Mouse (Mus musculus) CH12.LX (cell line): Measurements from ENCODE around the gene Pmvk.

ENCODE experiments used
- BHLHE40 ChIP-seq: IDR thresholded peaks from 2 replicates; pipeline ENCODE4 v1.6.1; 2011; ENCODE audit warnings: mild to moderate bottlenecking, low read depth, low read length, improper control_type of control experiment
- CTCF ChIP-seq, 2 experiments: IDR thresholded peaks in 1 of 2; conservative IDR thresholded peaks in 1 of 2; 2 replicates each; pipeline ENCODE4 v1.5.1; 2011 to 2012; ENCODE audit warnings: low read depth in 2 of 2, low read length in 2 of 2, improper control_type of control experiment in 1 of 2, inconsistent platforms in 1 of 2, mild to moderate bottlenecking in 1 of 2, moderate library complexity in 1 of 2
- EP300 ChIP-seq: IDR thresholded peaks from 2 replicates; pipeline ENCODE4 v1.6.1; 2011; ENCODE audit warnings: low read length, improper control_type of control experiment
- HCFC1 ChIP-seq: IDR thresholded peaks from 2 replicates; pipeline ENCODE4 v1.6.1; 2012; ENCODE audit warnings: low read depth, mild to moderate bottlenecking, inconsistent platforms, low read length, improper control_type of control experiment
- IRF4 ChIP-seq: IDR thresholded peaks from 2 replicates; pipeline ENCODE4 v1.6.1; 2014; ENCODE audit warnings: low read depth, mild to moderate bottlenecking, inconsistent platforms, low read length, improper control_type of control experiment
- POLR2AphosphoS2 ChIP-seq: IDR thresholded peaks from 2 replicates; pipeline ENCODE4 v1.6.1; 2011; ENCODE audit warnings: low read depth, low read length, improper control_type of control experiment
- ZKSCAN1 ChIP-seq: IDR thresholded peaks from 2 replicates; pipeline ENCODE4 v1.6.1; 2012; ENCODE audit warnings: low read depth, inconsistent platforms, low read length, improper control_type of control experiment, borderline replicate concordance

- TF ChIP-seq EP300 (no peak), HCFC1 (no peak), POLR2AphosphoS2 (no peak), IRF4 (no peak), CTCF (conservative IDR thresholded peaks at IDR 0.05 in 1 of 2, IDR thresholded peaks at IDR 0.05 in 1 of 2; ENCODE audit: low read depth in 2 of 2, low read length in 2 of 2) (no peak), BHLHE40 (no peak), ZKSCAN1 (no peak)
Observed at GRCm38 (mm10) chr3:89468268-89468667, 13.9 kb downstream of the Pmvk start.
